Mouse (Mus musculus) limb, embryonic 10.5 days (tissue): ENCODE measurements around the gene Olfr314. TPM values are rescaled to one million over a fixed set of nuclear protein-coding genes. Genes with fewer than 3 reads are reported as not detected.

Experiments used
- polyA plus RNA-seq: library from polyadenylated mRNA; unstranded; fragments of >200 nt; fragmentation: Nextera tagmentation; extraction: Ambion mirVana; gene quantifications from 2 replicates; pipeline ENCODE4 v1.2.1, GENCODE M21; 2016

The Olfr314 gene
- polyA plus RNA-seq, 1 experiment from 2014 or later: not detected

Other genes with a start within 250 kb of the Olfr314 start
- not detected in 2 replicates for gene Olfr330, start 248.1 kb upstream of the Olfr314 start, polyA plus RNA-seq
- gene Olfr329-ps, start 236.5 kb upstream of the Olfr314 start, polyA plus RNA-seq: not detected in 2 replicates
- gene Olfr328, start 227.3 kb upstream of the Olfr314 start, polyA plus RNA-seq: 0.05 TPM in 1 of 2 replicates, not detected in the other
- gene Olfr224, start 212.4 kb upstream of the Olfr314 start, polyA plus RNA-seq: not detected in 2 replicates
- not detected in 2 replicates for gene Olfr325, start 205.2 kb upstream of the Olfr314 start, polyA plus RNA-seq
- not detected in 2 replicates for gene Olfr324, start 187.8 kb upstream of the Olfr314 start, polyA plus RNA-seq
- not detected in 2 replicates for gene 2210407C18Rik, start 166.9 kb upstream of the Olfr314 start, polyA plus RNA-seq
- gene Olfr323, start 152.5 kb upstream of the Olfr314 start, polyA plus RNA-seq: not detected in 2 replicates
- 0.29 and 0.30 TPM in 2 replicates for gene Trim58, start 142.5 kb upstream of the Olfr314 start, polyA plus RNA-seq
- gene Olfr322, start 124.2 kb upstream of the Olfr314 start, polyA plus RNA-seq: not detected in 2 replicates
- not detected in 2 replicates for gene Olfr320, start 101.9 kb upstream of the Olfr314 start, polyA plus RNA-seq
- gene Olfr319, start 83.8 kb upstream of the Olfr314 start, polyA plus RNA-seq: not detected in 2 replicates
- gene Olfr318, start 58.9 kb upstream of the Olfr314 start, polyA plus RNA-seq: not detected in 2 replicates
- not detected in 2 replicates for gene Olfr317, start 43.7 kb upstream of the Olfr314 start, polyA plus RNA-seq
- gene Olfr316, start 30.2 kb upstream of the Olfr314 start, polyA plus RNA-seq: not detected in 2 replicates
- gene Olfr315, start 9.8 kb upstream of the Olfr314 start, polyA plus RNA-seq: not detected in 2 replicates
- not detected in 2 replicates for gene Fam183b, start 19.0 kb downstream of the Olfr314 start, polyA plus RNA-seq
- gene Olfr313, start 32.0 kb downstream of the Olfr314 start, polyA plus RNA-seq: not detected in 2 replicates
- not detected in 2 replicates for gene Olfr312, start 46.3 kb downstream of the Olfr314 start, polyA plus RNA-seq
- not detected in 2 replicates for gene Olfr311, start 56.3 kb downstream of the Olfr314 start, polyA plus RNA-seq
- 7.8 and 11.0 TPM in 2 replicates for gene Gm12258, start 64.2 kb downstream of the Olfr314 start, polyA plus RNA-seq
- gene 2810021J22Rik, start 84.3 kb downstream of the Olfr314 start, polyA plus RNA-seq: 8.6 and 10.9 TPM in 2 replicates
- 5.7 and 6.9 TPM in 2 replicates for gene Zfp39, start 121.3 kb downstream of the Olfr314 start, polyA plus RNA-seq
- gene Btnl10, start 135.0 kb downstream of the Olfr314 start, polyA plus RNA-seq: 0.05 TPM in 1 of 2 replicates, not detected in the other
- gene Rnf187, start 156.0 kb downstream of the Olfr314 start, polyA plus RNA-seq: 222 and 238 TPM in 2 replicates
- gene Hist3h2ba, start 166.0 kb downstream of the Olfr314 start, polyA plus RNA-seq: 3.2 and 4.5 TPM in 2 replicates
- gene Hist3h2a, start 171.7 kb downstream of the Olfr314 start, polyA plus RNA-seq: 8.4 and 11.3 TPM in 2 replicates
- 0.31 and 0.35 TPM in 2 replicates for gene Trim17, start 171.7 kb downstream of the Olfr314 start, polyA plus RNA-seq
- gene Trim11, start 195.1 kb downstream of the Olfr314 start, polyA plus RNA-seq: 17.8 and 20.7 TPM in 2 replicates